Mouse (Mus musculus): Measurements from ENCODE around the gene Gm10491. TPM values are rescaled to one million over a fixed set of nuclear protein-coding genes. Genes with fewer than 3 reads are reported as not detected.

The Gm10491 gene
- polyA plus RNA-seq, 1 experiment from 2014 or later: not detected

DNA sequence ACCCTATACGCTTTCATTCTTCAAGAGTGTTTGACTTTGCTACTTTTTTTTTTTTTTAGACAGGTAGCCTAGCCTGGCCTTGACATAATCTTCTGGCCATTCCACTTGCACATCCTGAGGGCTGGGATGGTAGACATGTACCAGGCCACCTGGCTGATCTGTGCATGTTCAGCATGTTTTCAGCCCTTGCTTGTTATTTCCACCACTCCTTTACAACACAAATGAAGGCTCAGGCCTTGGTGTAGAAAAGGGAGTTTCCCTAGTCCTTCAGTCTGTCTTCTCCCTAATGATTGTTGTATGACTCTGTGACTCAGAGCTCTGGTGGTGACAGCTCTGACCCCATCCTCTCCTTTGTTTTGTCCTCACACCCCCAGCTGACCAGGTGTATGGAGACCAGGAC lies 40.5 kb downstream of the Gm10491 start:
- H3K9ac ChIP-seq (replicated peaks; ENCODE audit: low read depth, low read length): no peak overlapping the region
- no peaks in the 10 kb centered on the region for H3K27me3 ChIP-seq (ENCODE audit: control insufficient read depth, insufficient read depth, low read length)
- H3K36me3 ChIP-seq (ENCODE audit: control insufficient read depth, insufficient read depth, low read length): 0 out of 2 replicates have a peak, but pooled peaks cover under 1% of the 10 kb centered on the region
- WGBS: 100% methylated on average over 1 of the region's 1 CpGs
- no peak overlapping the region for H3K4me3 ChIP-seq (ENCODE audit: low read depth, low read length)
- H3K4me1 ChIP-seq (ENCODE audit: control insufficient read depth, insufficient read depth, low read length): no peaks in the 10 kb centered on the region
- H3K4me2 ChIP-seq (ENCODE audit: low read depth, low read length): no peak overlapping the region
- no peak for ATAC-seq (ENCODE audit: low read depth)
- no peak overlapping the region for H3K27ac ChIP-seq (ENCODE audit: low read depth, low read length)
- H3K9me3 ChIP-seq (ENCODE audit: control insufficient read depth, low read length): no peaks in the 10 kb centered on the region

GRCm38 (mm10) chrX:7865786-7866185 lies 41.8 kb downstream of the Gm10491 start:
- no peaks in the 10 kb centered on the region for H3K27me3 ChIP-seq (ENCODE audit: control insufficient read depth, insufficient read depth, low read length)
- 74% methylated on average over 2 of the region's 2 CpGs for WGBS
- no peak for ATAC-seq (ENCODE audit: low read depth)
- H3K4me1 ChIP-seq (ENCODE audit: control insufficient read depth, insufficient read depth, low read length): no peaks in the 10 kb centered on the region
- no peak overlapping the region for H3K4me3 ChIP-seq (ENCODE audit: low read depth, low read length)
- no peaks in the 10 kb centered on the region for H3K36me3 ChIP-seq (ENCODE audit: control insufficient read depth, insufficient read depth, low read length)
- H3K9me3 ChIP-seq (ENCODE audit: control insufficient read depth, low read length): no peaks in the 10 kb centered on the region
- no peak overlapping the region for H3K4me2 ChIP-seq (ENCODE audit: low read depth, low read length)
- H3K27ac ChIP-seq (ENCODE audit: low read depth, low read length): no peak overlapping the region
- no peak overlapping the region for H3K9ac ChIP-seq (replicated peaks; ENCODE audit: low read depth, low read length)

- no peak overlapping the region for H3K27ac ChIP-seq (ENCODE audit: low read depth, low read length)
- no peak for ATAC-seq (ENCODE audit: low read depth)
- no peak overlapping the region for H3K4me2 ChIP-seq (ENCODE audit: low read depth, low read length)
- no peaks in the 10 kb centered on the region for H3K4me1 ChIP-seq (ENCODE audit: control insufficient read depth, insufficient read depth, low read length)
- H3K4me3 ChIP-seq (ENCODE audit: low read depth, low read length): no peak overlapping the region
- no peaks in the 10 kb centered on the region for H3K9me3 ChIP-seq (ENCODE audit: control insufficient read depth, low read length)
- 85% methylated on average over 2 of the region's 2 CpGs for WGBS
- H3K36me3 ChIP-seq (ENCODE audit: control insufficient read depth, insufficient read depth, low read length): no peaks in the 10 kb centered on the region
- H3K9ac ChIP-seq (replicated peaks; ENCODE audit: low read depth, low read length): no peak overlapping the region
- no peaks in the 10 kb centered on the region for H3K27me3 ChIP-seq (ENCODE audit: control insufficient read depth, insufficient read depth, low read length)
These were observed 42.3 kb downstream of the Gm10491 start for GRCm38 (mm10) chrX:7865343-7865742.

DNA sequence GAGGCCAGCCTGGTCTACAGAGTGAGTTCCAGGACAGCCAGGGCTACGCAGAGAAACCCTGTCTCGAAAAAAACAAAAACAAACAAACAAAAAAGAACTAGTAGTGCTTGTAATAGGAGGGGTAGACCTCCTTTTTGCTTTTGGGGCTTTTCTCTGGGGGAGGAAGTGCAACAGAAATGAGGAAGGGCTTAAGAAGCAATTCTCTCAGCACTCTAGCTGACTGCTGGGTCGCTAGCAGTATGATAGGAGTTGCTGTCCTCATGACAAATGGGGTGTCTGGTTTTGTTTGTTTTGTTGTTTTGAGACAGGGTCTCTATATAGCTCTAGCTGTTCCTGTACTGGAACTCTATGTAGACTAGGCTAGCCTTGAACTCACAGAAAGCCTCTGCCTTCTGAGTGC lies 43.1 kb downstream of the Gm10491 start:
- Histone ChIP-seq H3K9me3 (ENCODE audit: control insufficient read depth, low read length) (no peaks in the 10 kb centered on the region), H3K4me3 (ENCODE audit: low read depth, low read length) (no peak overlapping the region), H3K4me1 (ENCODE audit: control insufficient read depth, insufficient read depth, low read length) (no peaks in the 10 kb centered on the region), H3K4me2 (ENCODE audit: low read depth, low read length) (no peak overlapping the region), H3K27me3 (ENCODE audit: control insufficient read depth, insufficient read depth, low read length) (no peaks in the 10 kb centered on the region), H3K36me3 (ENCODE audit: control insufficient read depth, insufficient read depth, low read length) (no peaks in the 10 kb centered on the region), H3K9ac (replicated peaks; ENCODE audit: low read depth, low read length) (no peak overlapping the region), H3K27ac (ENCODE audit: low read depth, low read length) (no peak overlapping the region)
- WGBS: 76% methylated on average over 3 of the region's 3 CpGs
- no peak for ATAC-seq (ENCODE audit: low read depth)

- no peak overlapping the region for H3K9ac ChIP-seq (replicated peaks; ENCODE audit: low read depth, low read length)
- 91% methylated on average over 1 of the region's 1 CpGs for WGBS
- H3K27ac ChIP-seq (ENCODE audit: low read depth, low read length): no peak overlapping the region
- no peak overlapping the region for H3K4me2 ChIP-seq (ENCODE audit: low read depth, low read length)
- no peak overlapping the region for H3K4me3 ChIP-seq (ENCODE audit: low read depth, low read length)
- no peaks in the 10 kb centered on the region for H3K9me3 ChIP-seq (ENCODE audit: control insufficient read depth, low read length)
- H3K4me1 ChIP-seq (ENCODE audit: control insufficient read depth, insufficient read depth, low read length): no peaks in the 10 kb centered on the region
- no peaks in the 10 kb centered on the region for H3K36me3 ChIP-seq (ENCODE audit: control insufficient read depth, insufficient read depth, low read length)
- no peak for ATAC-seq (ENCODE audit: low read depth)
- no peaks in the 10 kb centered on the region for H3K27me3 ChIP-seq (ENCODE audit: control insufficient read depth, insufficient read depth, low read length)
These were observed 44.5 kb downstream of the Gm10491 start for GRCm38 (mm10) chrX:7863181-7863580.

DNA sequence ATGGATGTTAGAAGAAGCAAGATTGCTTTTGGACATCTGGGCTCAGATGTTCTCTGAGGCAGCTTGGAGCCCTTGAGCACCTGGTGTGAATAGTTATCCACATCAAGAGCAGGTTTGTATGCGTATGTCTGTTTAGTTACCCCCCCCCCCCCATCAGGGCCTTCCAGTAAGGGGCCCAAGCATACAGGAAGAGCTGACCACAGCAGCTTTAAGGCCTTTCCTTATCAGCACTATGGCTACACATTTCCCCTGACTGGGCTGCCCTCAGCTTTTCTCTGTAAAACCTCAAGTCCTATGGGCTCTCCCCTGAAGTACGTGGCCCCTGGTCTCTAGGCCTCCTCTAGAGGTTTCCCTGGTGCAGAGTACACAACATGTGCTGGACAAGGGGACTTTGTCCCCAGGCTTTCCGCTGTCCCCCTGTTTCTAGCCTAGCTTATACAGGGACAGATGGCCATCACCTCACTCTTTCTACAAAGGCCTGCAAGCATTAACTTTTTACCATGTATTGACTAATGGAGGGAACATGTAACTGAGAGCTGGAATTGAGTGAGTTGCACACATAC lies 48.4 kb downstream of the Gm10491 start:
- Histone ChIP-seq H3K9ac (replicated peaks; ENCODE audit: low read depth, low read length) (no peak overlapping the region), H3K9me3 (ENCODE audit: control insufficient read depth, low read length) (no peaks in the 10 kb centered on the region), H3K4me1 (ENCODE audit: control insufficient read depth, insufficient read depth, low read length) (no peaks in the 10 kb centered on the region), H3K27ac (ENCODE audit: low read depth, low read length) (no peak overlapping the region), H3K36me3 (ENCODE audit: control insufficient read depth, insufficient read depth, low read length) (no peaks in the 10 kb centered on the region), H3K4me3 (ENCODE audit: low read depth, low read length) (no peak overlapping the region), H3K27me3 (ENCODE audit: control insufficient read depth, insufficient read depth, low read length) (no peaks in the 10 kb centered on the region), H3K4me2 (ENCODE audit: low read depth, low read length) (no peak overlapping the region)
- no peak for ATAC-seq (ENCODE audit: low read depth)
- WGBS: 91% methylated on average over 3 of the region's 3 CpGs

Other genes with a start within 250 kb of the Gm10491 start
- 12.5 and 23.2 TPM in 2 replicates for gene Plp2, start 236.4 kb downstream of the Gm10491 start, polyA plus RNA-seq (2014; fragmentation: Nextera tagmentation; extraction: Ambion mirVana)
- 0.20 TPM in 1 of 2 replicates, not detected in the other for gene Magix, start 226.6 kb downstream of the Gm10491 start, polyA plus RNA-seq (2014; fragmentation: Nextera tagmentation; extraction: Ambion mirVana)
- 50.0 and 55.7 TPM in 2 replicates for gene Gpkow, start 210.7 kb downstream of the Gm10491 start, polyA plus RNA-seq (2014; fragmentation: Nextera tagmentation; extraction: Ambion mirVana)
- 22.3 and 23.6 TPM in 2 replicates for gene Wdr45, start 193.5 kb downstream of the Gm10491 start, polyA plus RNA-seq (2014; fragmentation: Nextera tagmentation; extraction: Ambion mirVana)
- gene Gm45208, start 185.6 kb downstream of the Gm10491 start, polyA plus RNA-seq (2014; fragmentation: Nextera tagmentation; extraction: Ambion mirVana): 0.47 and 2.9 TPM in 2 replicates
- gene Praf2, start 179.4 kb downstream of the Gm10491 start, polyA plus RNA-seq (2014; fragmentation: Nextera tagmentation; extraction: Ambion mirVana): 137 and 147 TPM in 2 replicates
- 55.9 and 57.1 TPM in 2 replicates for gene Ccdc120, start 156.9 kb downstream of the Gm10491 start, polyA plus RNA-seq (2014; fragmentation: Nextera tagmentation; extraction: Ambion mirVana)
- gene Tfe3, start 145.3 kb downstream of the Gm10491 start, polyA plus RNA-seq (2014; fragmentation: Nextera tagmentation; extraction: Ambion mirVana): 16.6 and 23.8 TPM in 2 replicates
- gene Gripap1, start 118.1 kb downstream of the Gm10491 start, polyA plus RNA-seq (2014; fragmentation: Nextera tagmentation; extraction: Ambion mirVana): 57.3 and 74.5 TPM in 2 replicates
- gene Kcnd1, start 85.5 kb downstream of the Gm10491 start, polyA plus RNA-seq (2014; fragmentation: Nextera tagmentation; extraction: Ambion mirVana): 5.8 and 7.7 TPM in 2 replicates
- gene Otud5, start 66.5 kb downstream of the Gm10491 start, polyA plus RNA-seq (2014; fragmentation: Nextera tagmentation; extraction: Ambion mirVana): 26.8 and 28.1 TPM in 2 replicates
- 20.7 and 22.9 TPM in 2 replicates for gene Pim2, start 29.6 kb downstream of the Gm10491 start, polyA plus RNA-seq (2014; fragmentation: Nextera tagmentation; extraction: Ambion mirVana)
- 23.6 and 25.1 TPM in 2 replicates for gene Slc35a2, start 23.8 kb downstream of the Gm10491 start, polyA plus RNA-seq (2014; fragmentation: Nextera tagmentation; extraction: Ambion mirVana)
- 184 and 191 TPM in 2 replicates for gene Pqbp1, start 8.6 kb downstream of the Gm10491 start, polyA plus RNA-seq (2014; fragmentation: Nextera tagmentation; extraction: Ambion mirVana)
- 146 and 167 TPM in 2 replicates for gene Timm17b, start 8.5 kb downstream of the Gm10491 start, polyA plus RNA-seq (2014; fragmentation: Nextera tagmentation; extraction: Ambion mirVana)
- not detected in 2 replicates for gene Gm10490, start 1.7 kb upstream of the Gm10491 start, polyA plus RNA-seq (2014; fragmentation: Nextera tagmentation; extraction: Ambion mirVana)
- 245 and 258 TPM in 2 replicates for gene Pcsk1n, start 12.0 kb upstream of the Gm10491 start, polyA plus RNA-seq (2014; fragmentation: Nextera tagmentation; extraction: Ambion mirVana)
- not detected in 2 replicates for gene Eras, start 20.8 kb upstream of the Gm10491 start, polyA plus RNA-seq (2014; fragmentation: Nextera tagmentation; extraction: Ambion mirVana)
- gene Hdac6, start 40.1 kb upstream of the Gm10491 start, polyA plus RNA-seq (2014; fragmentation: Nextera tagmentation; extraction: Ambion mirVana): 56.8 and 59.1 TPM in 2 replicates
- gene Gata1, start 70.2 kb upstream of the Gm10491 start, polyA plus RNA-seq (2014; fragmentation: Nextera tagmentation; extraction: Ambion mirVana): not detected in 2 replicates
- gene Glod5, start 110.7 kb upstream of the Gm10491 start, polyA plus RNA-seq (2014; fragmentation: Nextera tagmentation; extraction: Ambion mirVana): 0.43 and 1.2 TPM in 2 replicates
- gene Suv39h1, start 166.9 kb upstream of the Gm10491 start, polyA plus RNA-seq (2014; fragmentation: Nextera tagmentation; extraction: Ambion mirVana): 37.2 and 38.2 TPM in 2 replicates
- 0.12 and 0.28 TPM in 2 replicates for gene Was, start 182.7 kb upstream of the Gm10491 start, polyA plus RNA-seq (2014; fragmentation: Nextera tagmentation; extraction: Ambion mirVana)
- gene Wdr13, start 225.1 kb upstream of the Gm10491 start, polyA plus RNA-seq (2014; fragmentation: Nextera tagmentation; extraction: Ambion mirVana): 63.7 and 66.9 TPM in 2 replicates
- 379 and 383 TPM in 2 replicates for gene Rbm3, start 238.0 kb upstream of the Gm10491 start, polyA plus RNA-seq (2014; fragmentation: Nextera tagmentation; extraction: Ambion mirVana)